6 mouse cellular contexts compared by ENCODE assay signal in genomic region chr6:3508151-3508550, GRCm38 (mm10). TPM values are rescaled to one million over a fixed set of nuclear protein-coding genes. Genes with fewer than 3 reads are reported as not detected.
DNase-seq lines count a peak whose midpoint lies in the region; TF ChIP-seq lines count a peak whose summit lies in the region.
"Not testable (repeated sequence)": the region's sequence is repeated elsewhere in the genome, so short reads cannot be mapped to it uniquely, and the experiment has no call there.
"Had no signal": no experiment of that assay in that cellular context is flagged by ENCODE, and none has a peak within 500 bp of the region (broad histone marks: within the 10 kb centered on the region; RNA-seq: fewer than 3 reads in every experiment).

No protein-coding gene starts in this region.

- TF ChIP-seq POLR2A in cerebellum, adult 2 months (IDR thresholded peaks at IDR 0.05; ENCODE audit: borderline replicate concordance, insufficient read depth, low read length), result not testable (repeated sequence)

- peak; percentile 42 for DNase-seq in cerebellum, adult 11-12 months
- DNase-seq in cerebellum, adult 2 months, result peak; percentile 50 to 52
- DNase-seq in cerebellum, adult 9-10 months, result peak; percentile 60
- DNase-seq in cerebellum, postnatal 10 days, result peak; percentile 20 to 39
- DNase-seq in cerebellum, postnatal 25 days, result peak; percentile 28 to 53

- not testable (repeated sequence) for H3K27ac ChIP-seq in cerebellum, adult 2 months (ENCODE audit: insufficient read depth, low read length)

- not testable (repeated sequence) for H3K27me3 ChIP-seq in cerebellum, adult 2 months (ENCODE audit: control insufficient read depth, insufficient read depth, low read length)

- not testable (repeated sequence) for H3K4me1 ChIP-seq in cerebellum, adult 2 months (ENCODE audit: control insufficient read depth, insufficient read depth, low read length)

- 40% methylated on average over 2 of the region's 2 CpGs for WGBS in cerebellum, adult 2 months

- H3K4me3 ChIP-seq in cerebellum, adult 2 months (replicated peaks; ENCODE audit: insufficient read depth, low read depth, low read length), result not testable (repeated sequence)

- not testable (repeated sequence) for TF ChIP-seq CTCF in cerebellum, adult 2 months (IDR thresholded peaks at IDR 0.05; ENCODE audit: borderline replicate concordance, insufficient read depth, low read depth, low read length)

RNA-seq across cellular contexts. Expression of gene Vps50, which starts 10.0 kb away (rescaled TPM):
- polyA plus RNA-seq in cerebellum, adult 2 months (2012; rRNA removed), result 28.1 and 29.2 TPM in 2 replicates

RNA-seq across cellular contexts. Expression of gene Hepacam2, which starts 10.1 kb away (rescaled TPM):
- 0.33 and 0.70 TPM in 2 replicates for polyA plus RNA-seq in cerebellum, adult 2 months (2012; rRNA removed)
- polyA plus RNA-seq: G1E had no signal
